Mouse (Mus musculus): ENCODE measurements at regions not wholly inside any gene's neighbourhood (a gene's known extent, or its start where the extent isn't known, plus 50 kb on each side); places are given as distances from the start of the nearest gene placed in this dataset.

DNA sequence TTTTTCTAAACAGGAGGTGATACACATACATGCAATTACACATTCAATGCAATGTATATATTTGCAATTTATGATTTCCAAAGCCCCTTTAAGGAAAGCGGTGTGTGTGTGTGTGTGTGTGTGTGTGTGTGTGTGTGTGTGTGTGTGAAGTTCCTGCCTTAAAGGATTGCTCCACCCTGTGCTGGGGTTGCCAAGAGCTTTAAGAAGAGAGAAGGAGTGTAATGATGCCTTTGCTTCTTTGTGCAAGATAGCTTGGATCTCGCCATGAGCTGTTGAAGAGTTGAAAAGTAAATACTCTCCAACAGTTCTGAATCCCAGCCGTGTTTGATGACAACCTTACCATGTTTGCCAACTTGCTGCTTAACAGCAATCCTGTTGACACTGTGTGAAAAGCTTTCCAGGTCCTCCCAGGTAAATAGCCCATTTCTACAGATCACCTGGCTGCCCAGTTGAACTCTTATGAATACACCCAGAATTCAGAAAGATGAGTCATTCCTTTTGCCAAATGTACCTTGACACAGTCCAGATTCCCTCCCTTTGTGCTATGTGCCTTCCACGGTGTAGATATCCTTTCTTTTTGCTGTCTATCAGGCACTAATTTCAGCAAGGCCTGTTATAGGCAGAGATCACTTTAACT lies 216.3 kb downstream of the Ikzf2 start:
- no peak for TF ChIP-seq ZNF384 (IDR thresholded peaks at IDR 0.05; ENCODE audit: low read depth, low read length)
- TF ChIP-seq UBTF (IDR thresholded peaks at IDR 0.05; ENCODE audit: low read depth, low read length) = no peak
